In genomic region chr16:80408621-80409020, GRCm38 (mm10) we compare ENCODE assay signal across 19 mouse cellular contexts.
"Had no signal": no experiment of that assay in that cellular context is flagged by ENCODE, and none has a peak within 500 bp of the region (broad histone marks: within the 10 kb centered on the region; RNA-seq: fewer than 3 reads in every experiment).

No protein-coding gene starts in this region.

- H3K9me3 ChIP-seq: liver, embryonic 15.5 days; lung, embryonic 15.5 days; megakaryocyte, embryonic 14.5 days; midbrain, embryonic 13.5 days; midbrain, embryonic 15.5 days; neural tube, embryonic 12.5 days; stomach, embryonic 15.5 days had no signal

- DNase-seq: liver, postnatal 0 days; lung, adult 2 months; lung, postnatal 14 days; lung, postnatal 36 days; retina, postnatal 1 day; right cerebral cortex, adult 18-20 months; right cerebral cortex, postnatal 14 days; thymus, adult 2 months; thymus, postnatal 25 days; thymus, postnatal 4 days had no signal

- H3K27me3 ChIP-seq: liver, embryonic 15.5 days; lung, embryonic 15.5 days; megakaryocyte, embryonic 14.5 days; midbrain, embryonic 13.5 days; midbrain, embryonic 15.5 days; neural tube, embryonic 12.5 days; stomach, embryonic 15.5 days had no signal

- H3K4me3 ChIP-seq: liver, embryonic 15.5 days; lung, embryonic 15.5 days; megakaryocyte, embryonic 14.5 days; midbrain, embryonic 13.5 days; midbrain, embryonic 15.5 days; neural tube, embryonic 12.5 days; stomach, embryonic 15.5 days had no signal

- H3K36me3 ChIP-seq: liver, embryonic 15.5 days; lung, embryonic 15.5 days; midbrain, embryonic 13.5 days; midbrain, embryonic 15.5 days; neural tube, embryonic 12.5 days; stomach, embryonic 15.5 days had no signal

- H3K27ac ChIP-seq: liver, embryonic 15.5 days; lung, embryonic 15.5 days; macrophage; midbrain, embryonic 13.5 days; midbrain, embryonic 15.5 days; neural tube, embryonic 12.5 days; stomach, embryonic 15.5 days; stomach, postnatal 0 days had no signal

- H3K4me1 ChIP-seq: liver, embryonic 15.5 days; lung, embryonic 15.5 days; megakaryocyte, embryonic 14.5 days; midbrain, embryonic 13.5 days; midbrain, embryonic 15.5 days; neural tube, embryonic 12.5 days; stomach, embryonic 15.5 days had no signal
